9 mouse cellular contexts compared by ENCODE assay signal in the genomic region with DNA sequence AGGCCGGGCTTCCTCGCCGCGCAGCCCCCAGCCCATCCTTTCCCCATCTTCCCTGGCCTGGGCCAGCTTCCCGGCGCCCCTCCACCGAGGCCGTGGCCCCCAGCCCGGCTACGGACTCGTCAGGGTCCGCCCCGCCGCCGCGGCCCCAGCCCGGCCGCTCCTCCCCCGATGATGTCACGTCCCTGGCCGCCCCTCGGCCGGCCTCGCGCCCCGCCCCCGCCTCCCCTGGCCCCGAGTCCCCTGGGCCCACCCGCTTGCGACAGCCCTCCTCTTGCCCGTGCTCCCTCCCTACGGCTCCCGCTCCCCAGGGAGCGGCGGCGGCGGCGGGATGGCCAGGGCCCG. TPM values are rescaled to one million over a fixed set of nuclear protein-coding genes. Genes with fewer than 3 reads are reported as not detected.
DNase-seq lines count a peak whose midpoint lies in the region; ATAC-seq and TF ChIP-seq lines count a peak whose summit lies in the region.
"Had no signal": no experiment of that assay in that cellular context is flagged by ENCODE, and none has a peak within 500 bp of the region (broad histone marks: within the 10 kb centered on the region; RNA-seq: fewer than 3 reads in every experiment).

TSS of gene Ebf4 (plus strand) at position 234 of the 342 bp plus-strand sequence.

- in situ Hi-C loops in ES-E14 (cut with MboI; ENCODE audit: low sequenced_read_pairs in 2 of 2, unreplicated experiment in 2 of 2) = no loop called here

- peak within 1 kb of the TSS; percentile 63 for H3K9ac ChIP-seq in ES-E14 (ENCODE audit: insufficient read depth, low read depth, low read length, poor library complexity, severe bottlenecking)
- peak within 1 kb of the TSS; percentile 74 for H3K9ac ChIP-seq in heart, embryonic 16.5 days (ENCODE audit: low read length)
- peak within 1 kb of the TSS; percentile 88 for H3K9ac ChIP-seq in midbrain, embryonic 13.5 days (replicated peaks)

- H3K27me3 ChIP-seq in heart, embryonic 16.5 days (ENCODE audit: control insufficient read depth, insufficient read depth, low read length) = peaks cover 38% of the 10 kb centered on the region
- H3K27me3 ChIP-seq in limb, embryonic 10.5 days (ENCODE audit: low read depth, poor library complexity, severe bottlenecking) = peaks cover 62% of the 10 kb centered on the region
- H3K27me3 ChIP-seq in midbrain, embryonic 13.5 days = peaks cover 12% of the 10 kb centered on the region; the same call in 1 of the 2 replicates

- peak within 1 kb of the TSS; percentile 82 to 85 for H3K4me3 ChIP-seq in ES-E14 (ENCODE audit: insufficient read depth in 1 of 2, low read depth in 1 of 2, low read length in 2 of 2, poor library complexity in 1 of 2, severe bottlenecking in 1 of 2)
- H3K4me3 ChIP-seq in heart, embryonic 16.5 days (ENCODE audit: low read length) = peak within 1 kb of the TSS; percentile 68
- H3K4me3 ChIP-seq in limb, embryonic 10.5 days = peak within 1 kb of the TSS; percentile 74
- H3K4me3 ChIP-seq in midbrain, embryonic 13.5 days (replicated peaks) = peak within 1 kb of the TSS; percentile 73

- 0% methylated on average over 20 of the region's 39 CpGs for WGBS in heart, embryonic 16.5 days
- WGBS in limb, embryonic 10.5 days = 2% methylated on average over 35 of the region's 39 CpGs
- WGBS in midbrain, embryonic 13.5 days = 2% methylated on average over 29 of the region's 39 CpGs

- no peak within 1 kb of the TSS for H3K27ac ChIP-seq in ES-E14 (ENCODE audit: insufficient read depth, low read depth, low read length, poor library complexity, severe bottlenecking)
- H3K27ac ChIP-seq in heart, embryonic 16.5 days (ENCODE audit: low read length) = no peak within 1 kb of the TSS
- H3K27ac ChIP-seq in limb, embryonic 10.5 days = peak within 1 kb of the TSS; percentile 82
- peak within 1 kb of the TSS; percentile 82 for H3K27ac ChIP-seq in midbrain, embryonic 13.5 days

- peak within 1 kb of the TSS; percentile 76 for H3K4me2 ChIP-seq in heart, embryonic 16.5 days (ENCODE audit: low read depth, low read length)
- peak within 1 kb of the TSS; percentile 71 for H3K4me2 ChIP-seq in midbrain, embryonic 13.5 days (replicated peaks)

- peaks cover 0 to 7% of the 10 kb centered on the region in 2 experiments; a peak in 1 of 4 replicates for H3K4me1 ChIP-seq in ES-E14 (ENCODE audit: control insufficient read depth in 2 of 2, insufficient read depth in 2 of 2, low read length in 2 of 2, poor library complexity in 1 of 2)
- H3K4me1 ChIP-seq in heart, embryonic 16.5 days (ENCODE audit: control insufficient read depth, insufficient read depth, low read length) = no peaks in the 10 kb centered on the region; the same call in 1 of the 2 replicates
- H3K4me1 ChIP-seq in limb, embryonic 10.5 days = peaks cover 43% of the 10 kb centered on the region
- peaks cover 48% of the 10 kb centered on the region for H3K4me1 ChIP-seq in midbrain, embryonic 13.5 days (replicated peaks)

- no peaks in the 10 kb centered on the region for H3K36me3 ChIP-seq in ES-E14 (ENCODE audit: control insufficient read depth, insufficient read depth, low read length, poor library complexity, severe bottlenecking)
- no peaks in the 10 kb centered on the region for H3K36me3 ChIP-seq in heart, embryonic 16.5 days (ENCODE audit: control insufficient read depth, insufficient read depth)
- no peaks in the 10 kb centered on the region for H3K36me3 ChIP-seq in limb, embryonic 10.5 days
- H3K36me3 ChIP-seq in midbrain, embryonic 13.5 days = peaks cover 6% of the 10 kb centered on the region

- no peaks in the 10 kb centered on the region for H3K9me3 ChIP-seq in ES-E14 (ENCODE audit: control insufficient read depth, insufficient read depth, low read depth, low read length)
- no peaks in the 10 kb centered on the region for H3K9me3 ChIP-seq in heart, embryonic 16.5 days (replicated peaks; ENCODE audit: control insufficient read depth, low read length)
- H3K9me3 ChIP-seq in limb, embryonic 10.5 days (replicated peaks) = no peaks in the 10 kb centered on the region
- no peaks in the 10 kb centered on the region for H3K9me3 ChIP-seq in midbrain, embryonic 13.5 days

- ATAC-seq in heart, embryonic 16.5 days (replicated peaks; ENCODE audit: extremely low read depth, insufficient read depth, low FRiP score) = peak; percentile 78
- peak; percentile 65 for ATAC-seq in midbrain, embryonic 13.5 days
- ATAC-seq in megakaryocyte-erythroid progenitor cell, adult 5-6 weeks (replicated peaks; ENCODE audit: low FRiP score, low TSS enrichment, poor library complexity, severe bottlenecking) = no peak

- DNase-seq in adrenal gland, adult 18-20 months (ENCODE audit: low spot score in 2 of 2) = peak; percentile 58 to 63
- DNase-seq in adrenal gland, adult 8-10 months = no peak
- DNase-seq in ES-E14 (ENCODE audit: low read depth, low spot score) = peak; percentile 39
- peak; percentile 85 for DNase-seq in embryo, embryonic 9.5 days (ENCODE audit: extremely low spot score)
- peak; percentile 85 for DNase-seq in limb, embryonic 10.5 days (ENCODE audit: low spot score)

TF ChIP-seq in ES-E14, 5 proteins besides CTCF, POLR2A, EP300 and RAD21:
- TF ChIP-seq CHD2 (IDR thresholded peaks at IDR 0.05; ENCODE audit: low read depth, low read length) (no peak), HCFC1 (IDR thresholded peaks at IDR 0.05; ENCODE audit: borderline replicate concordance, insufficient read depth, low read length) (no peak), MAFK (IDR thresholded peaks at IDR 0.05; ENCODE audit: insufficient read depth, low read depth, low read length) (no peak), ZNF384 (IDR thresholded peaks at IDR 0.05; ENCODE audit: low read depth, low read length) (no peak), ZC3H11A (IDR thresholded peaks at IDR 0.05; ENCODE audit: borderline replicate concordance, low read depth, low read length) (no peak)

RNA-seq across cellular contexts. Expression of gene Ebf4, which starts in this region (rescaled TPM):
- 1 to 10 TPM; 3.7 to 4.4 TPM for total RNA-seq in adrenal gland, adult 18-20 months (2021)
- 1 to 10 TPM; 4.2 to 8.4 (median 6.0) TPM for total RNA-seq in adrenal gland, adult 8-10 months (2022)
- total RNA-seq in ES-E14 (2012; rRNA removed) = 0.58 and 0.62 TPM in 2 replicates
- polyA plus RNA-seq in heart, embryonic 16.5 days (2015; fragmentation: Nextera tagmentation; extraction: Ambion mirVana) = 0.30 and 0.43 TPM in 2 replicates
- 0.34 and 0.90 TPM in 2 replicates for polyA plus RNA-seq in limb, embryonic 10.5 days (2016; fragmentation: Nextera tagmentation; extraction: Ambion mirVana)
- 2.1 and 2.7 TPM in 2 replicates for polyA plus RNA-seq in midbrain, embryonic 13.5 days (2015; fragmentation: Nextera tagmentation; extraction: Ambion mirVana)
- not detected in 2 replicates for total RNA-seq in megakaryocyte-erythroid progenitor cell, adult 5-6 weeks (2014; fragmentation: Nextera tagmentation)
- total RNA-seq in megakaryocyte-erythroid progenitor cell, adult 5-6 weeks (2017) = not detected in 2 replicates
- total RNA-seq: hematopoietic stem cell, adult 5-6 weeks had no signal

Comparison
In these comparisons a context has a peak if more than half of its experiments do, and no peak if none do; other contexts are left out.
1. Peak in DNase-seq, H3K4me3 ChIP-seq and H3K9ac ChIP-seq in ES-E14; RNA of the gene not detected or under 1 TPM.
2. Peak in ATAC-seq, H3K4me3 ChIP-seq, H3K9ac ChIP-seq and H3K4me2 ChIP-seq in heart, embryonic 16.5 days; RNA of the gene not detected or under 1 TPM.
3. Peak in DNase-seq, H3K4me3 ChIP-seq and H3K27ac ChIP-seq in limb, embryonic 10.5 days; RNA of the gene not detected or under 1 TPM.